Mouse (Mus musculus) stomach, embryonic 14.5 days (tissue): ENCODE measurements at regions not wholly inside any gene's neighbourhood (a gene's known extent, or its start where the extent isn't known, plus 50 kb on each side); places are given as distances from the start of the nearest gene placed in this dataset.
"Not testable (repeated sequence)": the region's sequence is repeated elsewhere in the genome, so short reads cannot be mapped to it uniquely, and the experiment has no call there.

ENCODE experiments used
- ATAC-seq: fragments of 200-750 bp; cut with Nextera tagmentation; 2 replicates; pipeline ENCODE4 v1.8.0; 2017; ENCODE audit warnings: low read depth, moderate TSS enrichment; ENCODE audit not compliant: insufficient number of reproducible peaks, insufficient read depth, low FRiP score
- H3K27ac ChIP-seq: fragments of 300-500 bp; sonication (generic); 2 replicates; pipeline ENCODE4 v1.5.1; 2014; ENCODE audit warnings: mild to moderate bottlenecking, low read length, moderate library complexity, mixed read lengths
- H3K27me3 ChIP-seq: fragments of 300-500 bp; sonication (generic); 2 replicates; pipeline ENCODE4 v1.6.1; 2014; ENCODE audit warnings: low read length, control low read depth, mixed read lengths; ENCODE audit not compliant: control insufficient read depth, insufficient read depth
- H3K36me3 ChIP-seq: fragments of 300-500 bp; sonication (generic); 2 replicates; pipeline ENCODE4 v1.6.1; 2014; ENCODE audit warnings: mild to moderate bottlenecking, control low read depth, low read length, moderate library complexity, mixed read lengths; ENCODE audit not compliant: control insufficient read depth, insufficient read depth
- H3K4me1 ChIP-seq: fragments of 300-500 bp; sonication (generic); 2 replicates; pipeline ENCODE4 v1.6.1; 2014; ENCODE audit warnings: low read length, control low read depth, mixed read lengths; ENCODE audit not compliant: control insufficient read depth, insufficient read depth
- H3K4me2 ChIP-seq: fragments of 300-500 bp; sonication (generic); replicated peaks from 2 replicates; pipeline ENCODE4 v1.6.1; 2014; ENCODE audit warnings: low read depth, low read length, control low read depth
- H3K4me3 ChIP-seq: fragments of 300-500 bp; sonication (generic); 2 replicates; pipeline ENCODE4 v1.5.1; 2014; ENCODE audit warnings: low read depth, low read length, control low read depth
- H3K9ac ChIP-seq: fragments of 300-500 bp; sonication (generic); replicated peaks from 2 replicates; pipeline ENCODE4 v1.6.1; 2014; ENCODE audit warnings: low read depth, mild to moderate bottlenecking, control low read depth, low read length, moderate library complexity, mixed read lengths
- H3K9me3 ChIP-seq: fragments of 300-500 bp; sonication (generic); 2 replicates; pipeline ENCODE4 v1.6.1; 2016; ENCODE audit warnings: low read depth, low read length, control low read depth; ENCODE audit not compliant: control insufficient read depth
- WGBS: fragments of 180-500 bp; shearing (Covaris S2); extraction: QIAGEN DNeasy Blood & Tissue Kit; methylation state at CpG from one replicate; pipeline ENCODE4 v1.1.7; 2014; 5-methylcytosine and 5-hydroxymethylcytosine counted together

DNA sequence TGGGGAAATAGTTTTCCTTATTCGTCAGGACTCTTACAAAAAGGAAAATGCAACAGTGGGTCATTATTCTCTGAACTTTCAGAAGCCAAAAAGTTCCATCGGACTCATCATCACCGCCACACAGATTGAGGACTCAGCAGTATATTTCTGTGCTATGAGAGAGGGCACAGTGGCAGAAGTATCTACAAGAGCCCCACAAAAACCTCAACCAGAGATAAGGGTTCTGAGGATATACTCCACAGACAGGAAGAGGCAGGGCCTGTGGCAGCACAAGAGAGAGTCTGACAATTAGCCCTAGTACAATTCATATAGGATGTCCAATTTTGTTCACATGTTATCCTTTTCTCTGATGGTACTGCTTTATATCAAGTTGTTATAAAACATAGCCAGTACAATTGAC, 855.9 kb upstream of the Olfr1507 start:
- not testable (repeated sequence) for H3K4me2 ChIP-seq, H3K4me1 ChIP-seq, H3K36me3 ChIP-seq, H3K27me3 ChIP-seq, H3K9me3 ChIP-seq, H3K9ac ChIP-seq, H3K27ac ChIP-seq, H3K4me3 ChIP-seq, ATAC-seq
- WGBS = 100% methylated on average over 2 of the region's 3 CpGs

DNA sequence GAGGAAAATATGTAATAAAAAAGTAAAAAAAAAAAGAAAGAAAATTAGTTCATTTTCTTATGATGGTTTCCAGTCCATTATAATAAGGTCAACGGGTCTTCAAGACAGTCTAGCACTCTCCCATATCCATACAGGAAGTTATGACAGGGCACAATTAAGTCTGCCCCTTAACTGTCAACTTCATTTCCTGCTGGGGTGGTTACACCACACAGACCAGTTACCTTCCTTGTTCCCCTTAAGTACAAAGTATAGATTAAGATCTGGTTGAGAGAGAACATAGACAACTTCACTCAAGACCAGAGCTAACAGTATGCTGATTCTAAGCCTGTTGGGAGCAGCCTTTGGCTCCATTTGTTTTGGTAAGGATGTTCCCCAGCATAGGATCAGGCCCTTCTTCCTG, 855.2 kb upstream of the Olfr1507 start:
- not testable (repeated sequence) for H3K27ac ChIP-seq, H3K9ac ChIP-seq, H3K4me2 ChIP-seq, ATAC-seq, H3K27me3 ChIP-seq, H3K4me3 ChIP-seq, H3K36me3 ChIP-seq, H3K9me3 ChIP-seq, H3K4me1 ChIP-seq
- 77% methylated on average over 1 of the region's 1 CpGs for WGBS

DNA sequence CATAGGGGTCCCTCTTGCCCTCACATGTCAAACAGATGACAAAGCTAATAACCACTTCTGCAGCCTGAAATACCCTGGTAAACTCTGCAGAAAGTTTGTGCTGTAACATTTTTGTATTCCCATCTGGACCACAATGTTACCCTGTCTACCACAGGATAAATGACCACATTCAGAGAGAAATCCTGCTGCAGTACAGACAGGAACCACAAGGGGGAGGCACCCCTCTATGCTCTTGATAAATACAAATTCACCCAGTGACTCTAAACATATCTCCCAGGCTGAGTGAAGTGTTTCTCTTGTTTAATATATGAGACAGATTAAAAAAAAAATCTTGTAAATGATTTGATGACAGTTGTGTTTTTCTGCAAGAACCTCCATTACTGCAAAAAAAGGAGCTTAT, 853.6 kb upstream of the Olfr1507 start:
- H3K4me2 ChIP-seq, ATAC-seq, H3K27me3 ChIP-seq, H3K9ac ChIP-seq, H3K9me3 ChIP-seq, H3K4me3 ChIP-seq, H3K36me3 ChIP-seq, H3K27ac ChIP-seq, H3K4me1 ChIP-seq: not testable (repeated sequence)

DNA sequence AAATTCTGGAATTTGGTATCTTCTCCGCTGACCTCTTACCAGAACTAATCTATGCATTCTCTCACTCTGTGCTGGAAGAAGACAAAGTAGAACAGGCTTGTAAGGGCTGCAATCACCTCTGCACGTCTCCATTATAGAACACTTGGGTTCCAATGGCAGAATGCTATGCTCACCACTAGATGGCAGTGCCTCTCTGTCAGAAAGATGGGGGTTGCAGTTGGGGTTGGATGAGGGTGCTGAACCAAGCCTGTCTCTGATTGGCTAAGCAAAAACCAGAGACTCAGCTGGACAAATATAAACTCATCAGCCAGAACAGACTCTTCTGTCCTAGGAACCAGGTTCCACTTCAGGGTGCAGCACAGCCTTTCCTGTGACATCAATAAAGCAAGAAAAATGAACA, 850.0 kb upstream of the Olfr1507 start:
- ATAC-seq, H3K4me2 ChIP-seq, H3K9me3 ChIP-seq, H3K4me1 ChIP-seq, H3K27me3 ChIP-seq, H3K36me3 ChIP-seq, H3K4me3 ChIP-seq, H3K9ac ChIP-seq, H3K27ac ChIP-seq: not testable (repeated sequence)
- WGBS = 38% methylated on average over 2 of the region's 2 CpGs

DNA sequence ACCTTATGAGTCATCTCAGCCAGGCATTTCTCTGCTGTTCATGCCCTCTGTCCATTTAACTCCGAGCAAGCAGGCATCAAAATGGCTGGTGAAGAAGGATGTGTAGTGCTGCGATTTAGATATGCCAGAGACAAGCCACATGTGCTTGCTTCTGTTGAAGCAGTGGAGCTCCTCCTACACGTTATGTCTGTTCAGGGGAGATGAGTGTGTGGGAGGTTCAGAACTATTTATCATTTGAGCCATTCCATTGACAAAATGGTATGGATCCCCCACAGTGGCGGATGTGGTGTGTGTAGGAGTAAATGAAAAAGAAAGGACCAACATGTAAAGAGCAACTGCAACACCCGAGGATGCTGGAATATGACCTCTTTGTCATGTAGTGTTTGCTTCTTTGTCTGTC, 848.3 kb upstream of the Olfr1507 start:
- WGBS = 43% methylated on average over 5 of the region's 5 CpGs

DNA sequence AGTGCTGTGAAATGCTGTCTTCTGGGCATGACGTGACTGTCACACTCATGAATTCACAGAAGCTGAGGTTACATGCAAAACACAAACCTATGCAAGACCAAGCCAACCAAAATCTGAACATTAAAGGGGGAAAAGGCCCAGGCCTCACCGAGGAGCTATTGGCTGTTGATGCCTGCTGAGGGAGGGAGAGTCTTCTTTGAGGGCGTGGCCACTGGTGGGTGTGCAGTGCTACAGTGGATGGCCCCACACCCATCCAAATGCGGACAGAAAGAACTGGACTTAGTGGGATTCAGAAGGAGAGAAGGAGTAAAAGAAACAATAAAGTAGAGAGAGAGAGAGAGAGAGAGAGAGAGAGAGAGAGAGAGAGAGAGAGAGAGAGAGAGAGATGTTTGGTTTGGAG, 843.6 kb upstream of the Olfr1507 start:
- not testable (repeated sequence) for H3K9me3 ChIP-seq, H3K36me3 ChIP-seq, ATAC-seq, H3K27ac ChIP-seq, H3K4me3 ChIP-seq, H3K27me3 ChIP-seq, H3K4me2 ChIP-seq, H3K9ac ChIP-seq, H3K4me1 ChIP-seq
- no CpG with 5 or more reads among the region's 4 CpGs for WGBS

More for the DNA sequence above, 848.3 kb upstream of the Olfr1507 start:
- ATAC-seq, H3K27me3 ChIP-seq, H3K36me3 ChIP-seq, H3K9me3 ChIP-seq, H3K27ac ChIP-seq, H3K4me2 ChIP-seq, H3K4me3 ChIP-seq, H3K9ac ChIP-seq, H3K4me1 ChIP-seq: not testable (repeated sequence)

DNA sequence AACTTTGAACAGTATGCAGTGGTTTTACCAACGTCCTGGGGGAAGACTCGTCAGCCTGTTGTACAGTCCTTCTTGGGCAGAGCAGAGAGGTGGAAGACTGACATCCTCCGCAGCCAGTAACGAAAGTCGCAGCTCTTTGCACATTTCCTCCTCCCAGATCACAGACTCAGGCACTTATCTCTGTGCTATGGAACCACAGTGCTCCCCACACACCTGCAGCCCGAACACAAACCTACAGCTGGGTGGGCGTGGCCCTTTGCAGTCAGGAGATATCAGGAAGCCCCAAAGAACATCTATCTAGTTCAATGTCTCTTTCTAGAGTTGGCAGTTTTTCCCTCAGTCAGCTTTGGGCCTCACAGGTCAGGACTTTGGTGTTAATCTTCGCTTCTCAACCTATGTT, 841.9 kb upstream of the Olfr1507 start:
- WGBS = 38% methylated on average over 3 of the region's 8 CpGs
- H3K4me1 ChIP-seq, H3K36me3 ChIP-seq, H3K27ac ChIP-seq, H3K9ac ChIP-seq, ATAC-seq, H3K9me3 ChIP-seq, H3K27me3 ChIP-seq, H3K4me2 ChIP-seq, H3K4me3 ChIP-seq: not testable (repeated sequence)

DNA sequence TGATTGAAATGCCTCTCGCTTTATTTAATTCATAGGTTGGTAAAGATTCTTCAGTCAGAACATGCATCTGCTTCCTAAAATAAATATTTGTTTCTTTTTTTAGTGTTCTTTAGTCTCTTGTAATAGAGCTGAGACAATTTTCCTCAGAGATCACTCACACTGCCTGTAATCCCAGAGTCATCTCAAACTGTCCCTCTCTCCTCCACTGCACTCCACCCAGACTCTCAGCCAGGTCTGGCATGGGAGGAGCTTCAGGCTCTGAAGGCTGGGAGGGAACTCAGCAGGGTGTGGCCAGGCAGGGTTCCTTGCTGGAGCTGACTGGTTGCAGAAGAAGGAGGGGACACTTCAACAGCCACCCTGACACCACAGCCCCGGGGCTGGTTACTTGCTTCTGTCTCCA, 841.2 kb upstream of the Olfr1507 start:
- not testable (repeated sequence) for H3K4me2 ChIP-seq, H3K27ac ChIP-seq, H3K36me3 ChIP-seq, H3K4me3 ChIP-seq, H3K4me1 ChIP-seq, H3K9ac ChIP-seq, H3K27me3 ChIP-seq, ATAC-seq, H3K9me3 ChIP-seq
- 0% methylated on average over 1 of the region's 2 CpGs for WGBS

DNA sequence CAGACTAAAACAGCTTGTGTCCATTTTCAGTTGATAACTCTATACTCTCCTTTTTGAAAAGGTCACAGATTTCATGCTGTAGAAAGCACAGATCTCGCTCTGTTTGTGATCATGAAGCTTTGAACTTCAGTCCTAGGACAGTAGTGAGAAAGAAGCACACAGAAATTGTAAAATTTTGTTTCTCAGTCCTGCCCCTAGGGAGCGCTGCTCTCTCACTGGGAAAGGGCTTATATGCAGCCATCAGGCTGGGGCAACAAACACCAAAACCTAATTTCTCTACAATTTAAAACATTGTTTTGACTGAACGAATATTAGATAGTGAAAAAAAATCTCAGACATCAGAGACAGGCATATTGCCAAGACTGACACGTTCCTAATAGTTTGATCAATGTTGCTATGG, 838.9 kb upstream of the Olfr1507 start:
- not testable (repeated sequence) for H3K27ac ChIP-seq, H3K9me3 ChIP-seq, H3K4me1 ChIP-seq, H3K4me3 ChIP-seq, ATAC-seq, H3K27me3 ChIP-seq, H3K4me2 ChIP-seq, H3K36me3 ChIP-seq, H3K9ac ChIP-seq
- WGBS = no CpG with 5 or more reads among the region's 4 CpGs
